Mouse (Mus musculus): ENCODE measurements around the gene Edc3.

DNA sequence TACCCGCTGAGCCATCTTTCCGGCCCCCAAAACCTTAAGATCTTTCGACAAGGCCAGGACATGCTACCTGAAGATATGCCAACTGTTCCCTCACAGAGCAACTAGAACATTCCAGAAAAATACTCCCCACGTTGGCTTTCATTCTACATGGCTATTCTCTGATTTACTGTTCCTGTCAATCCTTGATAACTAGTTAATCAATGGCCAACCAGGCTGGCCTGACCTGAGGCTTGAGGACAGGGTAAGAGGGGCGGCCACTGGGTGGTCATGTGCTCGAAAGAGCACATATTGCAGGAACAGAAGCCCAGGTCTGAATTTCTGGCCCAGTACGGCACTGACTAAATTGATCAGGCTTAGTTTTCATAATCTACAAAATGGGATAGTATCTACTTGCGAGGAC is 89.1 kb downstream of the Edc3 start:
- TF ChIP-seq POLR2A (IDR thresholded peaks at IDR 0.05; ENCODE audit: extremely low read depth, insufficient read depth, low read length): no peak
- no peak for TF ChIP-seq CTCF (IDR thresholded peaks at IDR 0.05; ENCODE audit: extremely low read depth, insufficient read depth, low read length)
